Mouse (Mus musculus) C2C12 (cell line): ENCODE data around the gene Sdc4.

ENCODE experiments used
- CEBPB ChIP-seq: IDR thresholded peaks from one replicate; pipeline ENCODE4 v1.6.1; 2011; ENCODE audit warnings: low read depth, mild to moderate bottlenecking, control low read depth, moderate library complexity
- CTCF ChIP-seq: IDR thresholded peaks from one replicate; pipeline ENCODE4 v1.5.1; 2011; ENCODE audit not compliant: control insufficient read depth, insufficient read depth, insufficient read length
- FOSL1 ChIP-seq: IDR thresholded peaks from one replicate; pipeline ENCODE4 v1.8.0; 2011; ENCODE audit warnings: mild to moderate bottlenecking, low read length; ENCODE audit not compliant: poor library complexity, insufficient read depth, severe bottlenecking
- MAX ChIP-seq: IDR thresholded peaks from one replicate; pipeline ENCODE4 v1.6.1; 2011; ENCODE audit warnings: mild to moderate bottlenecking, control low read depth
- MYOG ChIP-seq: IDR thresholded peaks from one replicate; pipeline ENCODE4 v1.6.1; 2011; ENCODE audit not compliant: control insufficient read depth, insufficient read length; ENCODE audit errors: extremely low read depth
- USF1 ChIP-seq: IDR thresholded peaks from one replicate; pipeline ENCODE4 v1.6.1; 2011; ENCODE audit warnings: low read depth, mild to moderate bottlenecking, control low read depth, moderate library complexity

DNA sequence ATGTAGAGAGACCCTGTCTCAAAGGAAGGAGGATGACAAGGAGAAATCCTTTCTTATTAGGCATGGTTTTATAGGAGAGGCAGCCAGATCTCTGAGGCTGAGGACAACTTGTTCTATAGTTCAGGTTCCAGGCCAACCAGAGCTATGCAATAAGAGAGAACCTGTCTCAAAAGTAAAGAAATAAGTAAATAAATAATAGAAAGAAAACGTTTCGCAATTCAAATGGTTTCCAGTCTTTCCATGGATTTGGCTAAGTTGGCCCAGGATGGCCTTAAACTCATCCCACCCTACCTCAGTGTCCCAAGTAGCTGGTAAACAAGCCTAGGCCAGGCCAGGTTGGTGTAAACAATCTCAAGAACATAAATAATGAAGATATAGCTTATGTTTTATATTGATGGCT is 1.0 kb upstream of the Sdc4 start:
- no peak for TF ChIP-seq CTCF
- TF ChIP-seq USF1: no peak
- TF ChIP-seq CEBPB: peak; percentile 1
- TF ChIP-seq FOSL1: no peak
- no peak for TF ChIP-seq MYOG
- no peak for TF ChIP-seq MAX
